Mouse (Mus musculus): ENCODE measurements around the gene Col4a3. TPM values are rescaled to one million over a fixed set of nuclear protein-coding genes. Genes with fewer than 3 reads are reported as not detected.

Col4a3 gene
- polyA plus RNA-seq, 1 experiment: 0.08 TPM

- no peaks in the 10 kb centered on the region for H3K79me2 ChIP-seq (ENCODE audit: control insufficient read depth, insufficient read depth)
- no peak overlapping the region for H3K4me3 ChIP-seq
- no peaks in the 10 kb centered on the region for H3K27me3 ChIP-seq (ENCODE audit: control insufficient read depth, insufficient read depth, insufficient read length)
- TF ChIP-seq MAX (IDR thresholded peaks at IDR 0.05; ENCODE audit: low read depth) (no peak), USF1 (IDR thresholded peaks at IDR 0.05; ENCODE audit: low read depth) (no peak), POLR2A (IDR thresholded peaks at IDR 0.05; ENCODE audit: insufficient read length, low read depth) (no peak)
- H3ac ChIP-seq (ENCODE audit: control insufficient read depth, insufficient read length): no peak overlapping the region
- no peak overlapping the region for H3K4me2 ChIP-seq (ENCODE audit: low read depth)
- H3K36me3 ChIP-seq (ENCODE audit: control insufficient read depth, insufficient read depth): no peaks in the 10 kb centered on the region
These were observed 16.7 kb downstream of the Col4a3 start for GRCm38 (mm10) chr1:82603198-82603950.

GRCm38 (mm10) chr1:82605347-82605746 is 18.6 kb downstream of the Col4a3 start:
- H3ac ChIP-seq (ENCODE audit: control insufficient read depth, insufficient read length): no peak overlapping the region

GRCm38 (mm10) chr1:82605856-82606255 is 19.1 kb downstream of the Col4a3 start:
- Histone ChIP-seq H3ac (ENCODE audit: control insufficient read depth, insufficient read length) (no peak overlapping the region), H3K4me2 (ENCODE audit: low read depth) (no peak overlapping the region), H3K79me2 (ENCODE audit: control insufficient read depth, insufficient read depth) (no peaks in the 10 kb centered on the region), H3K27me3 (ENCODE audit: control insufficient read depth, insufficient read depth, insufficient read length) (no peaks in the 10 kb centered on the region), H3K4me3 (no peak overlapping the region), H3K36me3 (ENCODE audit: control insufficient read depth, insufficient read depth) (no peaks in the 10 kb centered on the region)
- TF ChIP-seq MAX (IDR thresholded peaks at IDR 0.05; ENCODE audit: low read depth) (no peak), MYOD1 (IDR thresholded peaks at IDR 0.05; ENCODE audit: control insufficient read depth in 1 of 3, insufficient read length in 2 of 3, low read depth in 2 of 3) (no peak), POLR2AphosphoS2 (IDR thresholded peaks at IDR 0.05; ENCODE audit: insufficient read length, low read depth) (no peak), TCF3 (IDR thresholded peaks at IDR 0.05; ENCODE audit: insufficient read length, low read depth) (no peak), POLR2A (IDR thresholded peaks at IDR 0.05; ENCODE audit: insufficient read length, low read depth) (no peak), USF1 (IDR thresholded peaks at IDR 0.05; ENCODE audit: low read depth) (no peak), MYOG (IDR thresholded peaks at IDR 0.05; ENCODE audit: control insufficient read depth in 1 of 3, insufficient read depth in 1 of 3, insufficient read length in 2 of 3, low read depth in 2 of 3) (no peak), TCF12 (IDR thresholded peaks at IDR 0.05; ENCODE audit: insufficient read depth, poor library complexity, severe bottlenecking) (no peak), E2F4 (IDR thresholded peaks at IDR 0.05; ENCODE audit: insufficient read depth) (no peak), SRF (IDR thresholded peaks at IDR 0.05; ENCODE audit: control insufficient read depth, insufficient read length, low read depth) (no peak), REST (IDR thresholded peaks at IDR 0.05; ENCODE audit: insufficient read depth, insufficient read length) (no peak), CEBPB (IDR thresholded peaks at IDR 0.05; ENCODE audit: insufficient read depth, poor library complexity, severe bottlenecking) (no peak)

More at GRCm38 (mm10) chr1:82605347-82605746, 18.6 kb downstream of the Col4a3 start:
- H3K36me3 ChIP-seq (ENCODE audit: control insufficient read depth, insufficient read depth): no peaks in the 10 kb centered on the region
- H3K4me3 ChIP-seq: no peak overlapping the region
- TF ChIP-seq TCF3 (IDR thresholded peaks at IDR 0.05; ENCODE audit: insufficient read length, low read depth) (no peak), E2F4 (IDR thresholded peaks at IDR 0.05; ENCODE audit: insufficient read depth) (no peak)
- no peaks in the 10 kb centered on the region for H3K27me3 ChIP-seq (ENCODE audit: control insufficient read depth, insufficient read depth, insufficient read length)
- no peak overlapping the region for H3K4me2 ChIP-seq (ENCODE audit: low read depth)
- no peaks in the 10 kb centered on the region for H3K79me2 ChIP-seq (ENCODE audit: control insufficient read depth, insufficient read depth)

GRCm38 (mm10) chr1:82608646-82609262 is 22.0 kb downstream of the Col4a3 start:
- no peak for TF ChIP-seq SRF (IDR thresholded peaks at IDR 0.05; ENCODE audit: control insufficient read depth, insufficient read length, low read depth)
- TF ChIP-seq POLR2AphosphoS2 (IDR thresholded peaks at IDR 0.05; ENCODE audit: insufficient read length, low read depth): no peak
- TF ChIP-seq TCF3 (IDR thresholded peaks at IDR 0.05; ENCODE audit: insufficient read length, low read depth): no peak
- no peak for TF ChIP-seq USF1 (IDR thresholded peaks at IDR 0.05; ENCODE audit: low read depth)
- TF ChIP-seq MYOG (IDR thresholded peaks at IDR 0.05; ENCODE audit: control insufficient read depth in 1 of 3, insufficient read depth in 1 of 3, insufficient read length in 2 of 3, low read depth in 2 of 3): no peak
- no peak for TF ChIP-seq E2F4 (IDR thresholded peaks at IDR 0.05; ENCODE audit: insufficient read depth)
- TF ChIP-seq REST (IDR thresholded peaks at IDR 0.05; ENCODE audit: insufficient read depth, insufficient read length): no peak
- no peak for TF ChIP-seq POLR2A (IDR thresholded peaks at IDR 0.05; ENCODE audit: insufficient read length, low read depth)
- no peak for TF ChIP-seq MAX (IDR thresholded peaks at IDR 0.05; ENCODE audit: low read depth)
- TF ChIP-seq MYOD1 (IDR thresholded peaks at IDR 0.05; ENCODE audit: control insufficient read depth in 1 of 3, insufficient read length in 2 of 3, low read depth in 2 of 3): no peak
- no peak for TF ChIP-seq CEBPB (IDR thresholded peaks at IDR 0.05; ENCODE audit: insufficient read depth, poor library complexity, severe bottlenecking)
- TF ChIP-seq TCF12 (IDR thresholded peaks at IDR 0.05; ENCODE audit: insufficient read depth, poor library complexity, severe bottlenecking): no peak
- no peaks in the 10 kb centered on the region for H3K36me3 ChIP-seq (ENCODE audit: control insufficient read depth, insufficient read depth)
- no peak overlapping the region for H3K4me3 ChIP-seq
- no peaks in the 10 kb centered on the region for H3K79me2 ChIP-seq (ENCODE audit: control insufficient read depth, insufficient read depth)
- H3ac ChIP-seq (ENCODE audit: control insufficient read depth, insufficient read length): no peak overlapping the region
- H3K27me3 ChIP-seq (ENCODE audit: control insufficient read depth, insufficient read depth, insufficient read length): no peaks in the 10 kb centered on the region
- H3K4me2 ChIP-seq (ENCODE audit: low read depth): no peak overlapping the region

- H3K27me3 ChIP-seq (ENCODE audit: control insufficient read depth, insufficient read depth, insufficient read length): no peaks in the 10 kb centered on the region
- H3K79me2 ChIP-seq (ENCODE audit: control insufficient read depth, insufficient read depth): no peaks in the 10 kb centered on the region
- TF ChIP-seq MYOD1 (IDR thresholded peaks at IDR 0.05; ENCODE audit: control insufficient read depth in 1 of 3, insufficient read length in 2 of 3, low read depth in 2 of 3) (peak in 2 of 3 experiments; percentile 12 to 75), REST (IDR thresholded peaks at IDR 0.05; ENCODE audit: insufficient read depth, insufficient read length) (no peak), POLR2A (IDR thresholded peaks at IDR 0.05; ENCODE audit: insufficient read length, low read depth) (no peak), MAX (IDR thresholded peaks at IDR 0.05; ENCODE audit: low read depth) (no peak), POLR2AphosphoS2 (IDR thresholded peaks at IDR 0.05; ENCODE audit: insufficient read length, low read depth) (no peak)
- H3ac ChIP-seq (ENCODE audit: control insufficient read depth, insufficient read length): no peak overlapping the region
- H3K4me3 ChIP-seq: no peak overlapping the region
- H3K36me3 ChIP-seq (ENCODE audit: control insufficient read depth, insufficient read depth): no peaks in the 10 kb centered on the region
- peak overlapping the region; percentile 60 for H3K4me2 ChIP-seq (ENCODE audit: low read depth)
These were observed 25.4 kb downstream of the Col4a3 start for GRCm38 (mm10) chr1:82612061-82612660.

Measured in myocyte (in vitro differentiated cells).